Mouse (Mus musculus) neural tube, embryonic 15.5 days (tissue): Measurements from ENCODE around the gene Cacng1. TPM values are rescaled to one million over a fixed set of nuclear protein-coding genes. Genes with fewer than 3 reads are reported as not detected.

Source experiments
- ATAC-seq: fragments of 200-750 bp; cut with Nextera tagmentation; 2 replicates; pipeline ENCODE4 v1.8.0; 2017; ENCODE audit warnings: mild to moderate bottlenecking, moderate TSS enrichment, moderate library complexity; ENCODE audit not compliant: low FRiP score
- H3K27ac ChIP-seq: fragments of 300-500 bp; sonication (generic); replicated peaks from 2 replicates; pipeline ENCODE4 v1.5.1; 2015; ENCODE audit warnings: mild to moderate bottlenecking, inconsistent platforms
- H3K27me3 ChIP-seq: fragments of 300-500 bp; sonication (generic); replicated peaks from 2 replicates; pipeline ENCODE4 v1.6.1; 2015; ENCODE audit warnings: inconsistent platforms
- H3K36me3 ChIP-seq: fragments of 300-500 bp; sonication (generic); 2 replicates; pipeline ENCODE4 v1.6.1; 2015; ENCODE audit warnings: inconsistent platforms
- H3K4me1 ChIP-seq: fragments of 300-500 bp; sonication (generic); 2 replicates; pipeline ENCODE4 v1.6.1; 2015; ENCODE audit warnings: inconsistent platforms
- H3K4me2 ChIP-seq: fragments of 300-500 bp; sonication (generic); 2 replicates; pipeline ENCODE4 v1.6.1; 2015; ENCODE audit warnings: inconsistent platforms, mild to moderate bottlenecking, moderate library complexity
- H3K4me3 ChIP-seq: fragments of 300-500 bp; sonication (generic); replicated peaks from 2 replicates; pipeline ENCODE4 v1.5.1; 2015; ENCODE audit warnings: mild to moderate bottlenecking, inconsistent platforms
- H3K9ac ChIP-seq: fragments of 300-500 bp; sonication (generic); replicated peaks from 2 replicates; pipeline ENCODE4 v1.6.1; 2015; ENCODE audit warnings: mild to moderate bottlenecking, inconsistent platforms
- H3K9me3 ChIP-seq: fragments of 300-500 bp; sonication (generic); replicated peaks from 2 replicates; pipeline ENCODE4 v1.6.1; 2016; ENCODE audit warnings: inconsistent platforms
- WGBS: fragments of 180-500 bp; shearing (Covaris S2); methylation state at CpG from one replicate; pipeline ENCODE4 v1.1.7; 2015; ENCODE audit warnings: mixed read lengths; 5-methylcytosine and 5-hydroxymethylcytosine counted together
- polyA plus RNA-seq: library from polyadenylated mRNA; unstranded; fragments of >200 nt; fragmentation: Nextera tagmentation; extraction: Ambion mirVana; gene quantifications from 2 replicates; pipeline ENCODE4 v1.2.1, GENCODE M21; 2015

The Cacng1 gene
- 1.0 and 1.9 TPM in 2 replicates for polyA plus RNA-seq

GRCm38 (mm10) chr11:107716332-107716938, at the start of gene Cacng1:
Cacng1 (minus strand) TSS chr11:107716522.
- Histone ChIP-seq H3K9me3 (no peaks in the 10 kb centered on the region), H3K4me1 (no peaks in the 10 kb centered on the region), H3K9ac (no peak within 1 kb of the TSS), H3K27ac (no peak within 1 kb of the TSS), H3K27me3 (no peaks in the 10 kb centered on the region), H3K4me3 (no peak within 1 kb of the TSS), H3K36me3 (no peaks in the 10 kb centered on the region), H3K4me2 (no peak within 1 kb of the TSS)
- no peak for ATAC-seq
- 89% methylated on average over 16 of the region's 16 CpGs for WGBS

GRCm38 (mm10) chr11:107762688-107763460, 46.6 kb upstream of the Cacng1 start:
- Histone ChIP-seq H3K4me3 (no peak overlapping the region), H3K4me1 (peaks cover 71% of the 10 kb centered on the region), H3K9ac (0 out of 2 replicates have a peak overlapping the region, but pooled peaks have one; percentile 27), H3K27ac (peak overlapping the region; percentile 86), H3K27me3 (no peaks in the 10 kb centered on the region), H3K4me2 (no peak overlapping the region; the same call in 1 of the 2 replicates), H3K36me3 (0 out of 2 replicates have a peak, but pooled peaks cover under 1% of the 10 kb centered on the region), H3K9me3 (no peaks in the 10 kb centered on the region)
- 12% methylated on average over 8 of the region's 8 CpGs for WGBS
- ATAC-seq = peak; percentile 73

GRCm38 (mm10) chr11:107761790-107762500, 45.6 kb upstream of the Cacng1 start:
- ATAC-seq = no peak
- no peak overlapping the region for H3K4me3 ChIP-seq
- no peaks in the 10 kb centered on the region for H3K9me3 ChIP-seq
- no peak overlapping the region for H3K9ac ChIP-seq
- WGBS = 59% methylated on average over 10 of the region's 10 CpGs
- 0 out of 2 replicates have a peak, but pooled peaks cover 9% of the 10 kb centered on the region for H3K36me3 ChIP-seq
- peaks cover 66% of the 10 kb centered on the region for H3K4me1 ChIP-seq
- no peak overlapping the region for H3K4me2 ChIP-seq
- peak overlapping the region; percentile 86 for H3K27ac ChIP-seq
- no peaks in the 10 kb centered on the region for H3K27me3 ChIP-seq

GRCm38 (mm10) chr11:107760001-107760400, 43.7 kb upstream of the Cacng1 start:
- H3K4me2 ChIP-seq = no peak overlapping the region
- peaks cover 57% of the 10 kb centered on the region for H3K4me1 ChIP-seq
- 0 out of 2 replicates have a peak, but pooled peaks cover 9% of the 10 kb centered on the region for H3K36me3 ChIP-seq
- no peak overlapping the region for H3K9ac ChIP-seq
- WGBS = 31% methylated on average over 10 of the region's 10 CpGs
- no peaks in the 10 kb centered on the region for H3K9me3 ChIP-seq
- no peaks in the 10 kb centered on the region for H3K27me3 ChIP-seq
- no peak overlapping the region for H3K4me3 ChIP-seq
- ATAC-seq = no peak
- peak overlapping the region; percentile 86 for H3K27ac ChIP-seq

GRCm38 (mm10) chr11:107759516-107759915, 43.2 kb upstream of the Cacng1 start:
- Histone ChIP-seq H3K4me2 (no peak overlapping the region), H3K9me3 (no peaks in the 10 kb centered on the region), H3K27ac (peak overlapping the region; percentile 86), H3K27me3 (no peaks in the 10 kb centered on the region), H3K4me3 (no peak overlapping the region), H3K9ac (no peak overlapping the region), H3K4me1 (peaks cover 57% of the 10 kb centered on the region), H3K36me3 (0 out of 2 replicates have a peak, but pooled peaks cover 9% of the 10 kb centered on the region)
- 67% methylated on average over 9 of the region's 9 CpGs for WGBS
- ATAC-seq = no peak

GRCm38 (mm10) chr11:107749114-107749513, 32.8 kb upstream of the Cacng1 start:
- H3K36me3 ChIP-seq = 0 out of 2 replicates have a peak, but pooled peaks cover 5% of the 10 kb centered on the region
- no peak overlapping the region for H3K27ac ChIP-seq
- peaks cover 25% of the 10 kb centered on the region for H3K4me1 ChIP-seq
- 68% methylated on average over 5 of the region's 5 CpGs for WGBS
- H3K4me3 ChIP-seq = no peak overlapping the region
- H3K9me3 ChIP-seq = no peaks in the 10 kb centered on the region
- ATAC-seq = no peak
- no peak overlapping the region for H3K9ac ChIP-seq
- H3K4me2 ChIP-seq = no peak overlapping the region
- H3K27me3 ChIP-seq = no peaks in the 10 kb centered on the region

- Histone ChIP-seq H3K27ac (0 out of 2 replicates have a peak overlapping the region, but pooled peaks have one; percentile 5), H3K4me1 (peaks cover 30% of the 10 kb centered on the region), H3K27me3 (no peaks in the 10 kb centered on the region), H3K9me3 (no peaks in the 10 kb centered on the region), H3K4me3 (no peak overlapping the region), H3K36me3 (0 out of 2 replicates have a peak, but pooled peaks cover 5% of the 10 kb centered on the region), H3K4me2 (no peak overlapping the region), H3K9ac (no peak overlapping the region)
- 66% methylated on average over 5 of the region's 5 CpGs for WGBS
- ATAC-seq = no peak
These were observed 32.1 kb upstream of the Cacng1 start for GRCm38 (mm10) chr11:107748243-107749035.

GRCm38 (mm10) chr11:107743100-107743499, 26.8 kb upstream of the Cacng1 start:
- WGBS = 30% methylated on average over 3 of the region's 3 CpGs
- no peak; the same call in 1 of the 2 replicates for ATAC-seq
- H3K4me3 ChIP-seq = no peak overlapping the region
- H3K27ac ChIP-seq = no peak overlapping the region
- no peak overlapping the region for H3K4me2 ChIP-seq
- peaks cover 5% of the 10 kb centered on the region; the same call in 1 of the 2 replicates for H3K36me3 ChIP-seq
- peaks cover 26% of the 10 kb centered on the region for H3K4me1 ChIP-seq
- no peak overlapping the region for H3K9ac ChIP-seq
- no peaks in the 10 kb centered on the region for H3K9me3 ChIP-seq
- no peaks in the 10 kb centered on the region for H3K27me3 ChIP-seq

- Histone ChIP-seq H3K4me1 (peaks cover 11% of the 10 kb centered on the region), H3K4me3 (no peak overlapping the region), H3K4me2 (no peak overlapping the region), H3K27ac (no peak overlapping the region), H3K9ac (no peak overlapping the region), H3K36me3 (peaks cover 35% of the 10 kb centered on the region), H3K9me3 (no peaks in the 10 kb centered on the region), H3K27me3 (no peaks in the 10 kb centered on the region)
- ATAC-seq = no peak
- 86% methylated on average over 20 of the region's 20 CpGs for WGBS
These were observed 22.2 kb upstream of the Cacng1 start for GRCm38 (mm10) chr11:107738418-107739099.

- whole genome bisulfite sequencing = 89% methylated on average over 6 of the region's 6 CpGs
- H3K9me3 ChIP-seq = no peaks in the 10 kb centered on the region
- H3K9ac ChIP-seq = no peak overlapping the region
- ATAC-seq = no peak
- no peaks in the 10 kb centered on the region for H3K27me3 ChIP-seq
- peaks cover 42% of the 10 kb centered on the region for H3K36me3 ChIP-seq
- no peak overlapping the region for H3K27ac ChIP-seq
- H3K4me2 ChIP-seq = no peak overlapping the region
- H3K4me1 ChIP-seq = peaks cover 4% of the 10 kb centered on the region
- no peak overlapping the region for H3K4me3 ChIP-seq
These were observed 21.6 kb upstream of the Cacng1 start for GRCm38 (mm10) chr11:107737886-107738285.
